Mouse (Mus musculus): Measurements from ENCODE around the gene Colgalt1.

DNA sequence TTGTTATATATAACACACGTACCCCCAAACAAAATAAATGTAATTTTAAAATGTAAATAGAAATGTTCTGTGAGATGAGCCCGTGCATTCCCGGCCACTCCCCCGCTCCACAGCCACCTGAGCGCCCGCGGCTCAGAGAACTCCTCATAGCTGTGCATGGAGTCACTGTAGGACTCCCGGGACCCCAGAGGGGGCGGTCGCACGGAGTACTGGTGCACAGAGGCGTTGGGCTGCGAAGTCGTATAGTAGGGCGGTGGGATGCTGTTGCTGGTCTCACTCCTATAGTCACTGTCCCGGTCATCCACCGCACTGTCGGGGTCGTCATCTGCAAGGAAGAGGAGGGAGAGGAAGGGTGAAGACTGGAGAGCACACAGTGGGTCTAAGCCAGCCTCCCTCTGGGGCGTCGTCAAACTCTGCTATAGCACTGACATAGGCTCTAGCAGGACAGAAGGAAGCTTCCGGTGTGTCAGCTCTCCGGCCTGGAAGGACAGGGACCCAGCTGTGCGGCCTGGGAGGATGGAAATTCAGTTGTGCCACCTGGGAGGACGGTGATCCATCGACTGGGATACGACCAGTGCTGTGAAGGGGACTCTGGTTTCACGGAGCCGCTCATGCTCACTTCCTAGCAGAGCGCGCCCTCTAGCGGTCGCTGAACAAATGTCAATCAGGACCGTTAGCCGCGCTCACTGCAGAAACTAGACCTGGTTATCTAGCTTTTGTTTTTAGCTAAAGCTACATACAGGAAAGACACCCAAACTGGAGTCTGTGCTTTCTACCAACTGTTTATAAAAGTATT, 49.7 kb downstream of the Colgalt1 start:
- TF ChIP-seq NRF1 (IDR thresholded peaks at IDR 0.05; ENCODE audit: insufficient read depth, low read depth, low read length, poor library complexity, severe bottlenecking) (no peak), ZKSCAN1 (IDR thresholded peaks at IDR 0.05; ENCODE audit: low read depth, low read length) (peak; percentile 94), MAX (IDR thresholded peaks at IDR 0.05; ENCODE audit: low read length) (no peak), USF2 (IDR thresholded peaks at IDR 0.05; ENCODE audit: borderline replicate concordance in 1 of 2, insufficient read depth in 1 of 2, low read depth in 1 of 2, low read length in 2 of 2) (no peak), CTCF (IDR thresholded peaks at IDR 0.05 in 2 of 3, conservative IDR thresholded peaks at IDR 0.05 in 1 of 3; ENCODE audit: control insufficient read depth in 1 of 3, insufficient read depth in 1 of 3, low read depth in 2 of 3, low read length in 3 of 3, poor library complexity in 1 of 3, severe bottlenecking in 1 of 3) (peak in 2 of 3 experiments; percentile 88 to 97), POLR2A (IDR thresholded peaks at IDR 0.05; ENCODE audit: control insufficient read depth in 1 of 2, insufficient read depth in 1 of 2, low read depth in 1 of 2, low read length in 2 of 2, poor library complexity in 1 of 2) (no peak), MAFK (IDR thresholded peaks at IDR 0.05; ENCODE audit: borderline replicate concordance, low read depth, low read length) (no peak), POLR2AphosphoS2 (IDR thresholded peaks at IDR 0.05; ENCODE audit: low read length) (no peak), EP300 (IDR thresholded peaks at IDR 0.05; ENCODE audit: low read depth in 1 of 2, low read length in 2 of 2) (no peak), USF1 (IDR thresholded peaks at IDR 0.05; ENCODE audit: low read depth, low read length) (no peak), MAZ (IDR thresholded peaks at IDR 0.05; ENCODE audit: low read depth, low read length) (no peak), ZMIZ1 (IDR thresholded peaks at IDR 0.05; ENCODE audit: low read depth, low read length) (no peak), BHLHE40 (IDR thresholded peaks at IDR 0.05; ENCODE audit: borderline replicate concordance, low read depth, low read length) (no peak)
